Mouse (Mus musculus): ENCODE measurements at regions not wholly inside any gene's neighbourhood (a gene's known extent, or its start where the extent isn't known, plus 50 kb on each side); places are given as distances from the start of the nearest gene placed in this dataset.

DNA sequence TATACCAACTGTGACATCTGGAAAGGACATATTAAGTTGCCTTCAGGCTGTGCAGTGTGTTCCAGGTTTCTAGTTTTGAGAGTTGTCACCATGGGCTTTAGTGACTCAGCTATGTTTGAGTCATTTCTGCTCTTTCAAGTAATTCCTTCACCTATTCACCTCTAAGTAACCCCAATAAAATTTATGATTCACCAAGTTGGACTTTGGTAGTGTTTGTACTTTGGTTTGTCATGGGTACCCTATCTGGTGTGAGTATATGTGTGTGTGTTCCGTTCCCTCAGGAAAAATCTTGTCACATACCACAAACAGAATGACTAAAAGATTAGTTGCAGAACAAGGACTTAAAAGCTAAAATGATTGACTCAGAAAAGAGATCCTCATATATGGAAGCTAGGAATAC, 76.8 kb upstream of the Crbn start:
- in situ Hi-C loops (cut with MboI; ENCODE audit: low sequenced_read_pairs in 2 of 2, unreplicated experiment in 2 of 2), result no loop called here

DNA sequence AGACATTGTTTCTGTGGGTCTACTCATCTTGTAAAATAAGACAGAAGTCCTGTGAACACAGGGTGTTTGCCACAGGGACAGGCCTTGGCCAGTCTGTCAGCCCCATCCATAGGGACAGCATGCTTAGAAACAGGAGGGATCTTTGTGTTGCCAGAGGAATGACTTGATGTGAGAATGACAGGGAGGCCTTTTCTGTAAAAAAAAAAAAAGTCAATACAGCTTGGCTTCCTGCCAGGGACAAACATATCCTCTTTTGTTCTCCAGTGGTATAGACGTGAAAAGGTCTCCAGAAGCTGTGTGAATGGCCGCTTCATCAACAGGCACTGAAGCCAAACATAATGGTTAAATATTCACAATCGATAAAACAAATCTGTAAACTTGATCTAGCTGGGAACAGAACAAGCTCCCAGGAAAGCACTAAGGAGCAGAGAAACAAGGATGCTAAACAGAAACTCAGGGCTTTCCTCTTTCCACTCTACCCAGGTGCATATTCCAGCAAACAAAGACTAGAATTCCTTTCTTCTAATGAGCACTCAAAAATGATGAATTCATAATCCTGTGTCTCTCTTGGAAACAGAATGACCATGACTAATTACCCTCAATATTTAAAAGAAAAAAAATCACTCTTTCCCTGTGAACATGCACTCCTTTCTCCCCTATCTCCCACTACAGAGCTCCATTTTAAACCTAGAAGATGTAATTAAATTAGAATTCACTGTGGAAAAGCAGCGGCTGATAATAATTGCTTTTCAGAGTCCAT, 92.2 kb upstream of the Crbn start:
- no peaks in the 10 kb centered on the region for H3K9me3 ChIP-seq (ENCODE audit: control insufficient read depth, insufficient read depth, low read depth, low read length)
- no peak overlapping the region for H3K4me3 ChIP-seq (ENCODE audit: insufficient read depth in 1 of 2, low read depth in 1 of 2, low read length in 2 of 2, poor library complexity in 1 of 2, severe bottlenecking in 1 of 2)
- in situ Hi-C loops (cut with MboI; ENCODE audit: low sequenced_read_pairs in 2 of 2, unreplicated experiment in 2 of 2), result no loop called here
- no peak overlapping the region for H3K9ac ChIP-seq (ENCODE audit: insufficient read depth, low read depth, low read length, poor library complexity, severe bottlenecking)
- no peaks in the 10 kb centered on the region for H3K4me1 ChIP-seq (ENCODE audit: control insufficient read depth in 2 of 2, insufficient read depth in 2 of 2, low read length in 2 of 2, poor library complexity in 1 of 2)
- DNase-seq (ENCODE audit: low read depth, low spot score), result no peak
- no peak overlapping the region for H3K27ac ChIP-seq (ENCODE audit: insufficient read depth, low read depth, low read length, poor library complexity, severe bottlenecking)
- no peaks in the 10 kb centered on the region for H3K36me3 ChIP-seq (ENCODE audit: control insufficient read depth, insufficient read depth, low read length, poor library complexity, severe bottlenecking)
- TF ChIP-seq ZC3H11A (IDR thresholded peaks at IDR 0.05; ENCODE audit: borderline replicate concordance, low read depth, low read length) (no peak), ZNF384 (IDR thresholded peaks at IDR 0.05; ENCODE audit: low read depth, low read length) (no peak)

More for the DNA sequence above, 76.8 kb upstream of the Crbn start:
- no peaks in the 10 kb centered on the region for H3K36me3 ChIP-seq (ENCODE audit: control insufficient read depth, insufficient read depth, low read length, poor library complexity, severe bottlenecking)
- H3K4me1 ChIP-seq (ENCODE audit: control insufficient read depth in 2 of 2, insufficient read depth in 2 of 2, low read length in 2 of 2, poor library complexity in 1 of 2), result no peaks in the 10 kb centered on the region
- DNase-seq (ENCODE audit: low read depth, low spot score), result no peak
- TF ChIP-seq HCFC1 (IDR thresholded peaks at IDR 0.05; ENCODE audit: borderline replicate concordance, insufficient read depth, low read length) (no peak), ZC3H11A (IDR thresholded peaks at IDR 0.05; ENCODE audit: borderline replicate concordance, low read depth, low read length) (no peak), MAFK (IDR thresholded peaks at IDR 0.05; ENCODE audit: insufficient read depth, low read depth, low read length) (no peak), CHD2 (IDR thresholded peaks at IDR 0.05; ENCODE audit: low read depth, low read length) (no peak), ZNF384 (IDR thresholded peaks at IDR 0.05; ENCODE audit: low read depth, low read length) (no peak)
- no peak overlapping the region for H3K9ac ChIP-seq (ENCODE audit: insufficient read depth, low read depth, low read length, poor library complexity, severe bottlenecking)
- no peaks in the 10 kb centered on the region for H3K9me3 ChIP-seq (ENCODE audit: control insufficient read depth, insufficient read depth, low read depth, low read length)
- no peak overlapping the region for H3K4me3 ChIP-seq (ENCODE audit: insufficient read depth in 1 of 2, low read depth in 1 of 2, low read length in 2 of 2, poor library complexity in 1 of 2, severe bottlenecking in 1 of 2)
- no peak overlapping the region for H3K27ac ChIP-seq (ENCODE audit: insufficient read depth, low read depth, low read length, poor library complexity, severe bottlenecking)

DNA sequence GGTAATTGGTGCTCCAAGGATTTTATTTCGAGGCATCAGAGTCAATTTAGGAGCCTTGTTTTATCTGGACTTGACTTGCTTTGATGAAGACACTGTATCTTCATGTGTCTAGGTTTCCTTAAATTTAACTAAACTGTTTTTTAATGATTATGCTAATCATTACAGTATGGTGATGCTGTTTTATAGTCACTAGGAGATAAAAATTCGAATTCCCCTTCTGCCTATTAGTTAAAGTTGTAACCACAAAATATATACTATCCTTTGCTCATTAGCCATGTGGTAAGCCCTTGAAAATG, 92.7 kb upstream of the Crbn start:
- H3K9ac ChIP-seq (ENCODE audit: insufficient read depth, low read depth, low read length, poor library complexity, severe bottlenecking), result no peak overlapping the region
- TF ChIP-seq ZNF384 (IDR thresholded peaks at IDR 0.05; ENCODE audit: low read depth, low read length) (no peak), HCFC1 (IDR thresholded peaks at IDR 0.05; ENCODE audit: borderline replicate concordance, insufficient read depth, low read length) (no peak), MAFK (IDR thresholded peaks at IDR 0.05; ENCODE audit: insufficient read depth, low read depth, low read length) (no peak), CHD2 (IDR thresholded peaks at IDR 0.05; ENCODE audit: low read depth, low read length) (no peak), ZC3H11A (IDR thresholded peaks at IDR 0.05; ENCODE audit: borderline replicate concordance, low read depth, low read length) (no peak)
- in situ Hi-C loops (cut with MboI; ENCODE audit: low sequenced_read_pairs in 2 of 2, unreplicated experiment in 2 of 2), result no loop called here

DNA sequence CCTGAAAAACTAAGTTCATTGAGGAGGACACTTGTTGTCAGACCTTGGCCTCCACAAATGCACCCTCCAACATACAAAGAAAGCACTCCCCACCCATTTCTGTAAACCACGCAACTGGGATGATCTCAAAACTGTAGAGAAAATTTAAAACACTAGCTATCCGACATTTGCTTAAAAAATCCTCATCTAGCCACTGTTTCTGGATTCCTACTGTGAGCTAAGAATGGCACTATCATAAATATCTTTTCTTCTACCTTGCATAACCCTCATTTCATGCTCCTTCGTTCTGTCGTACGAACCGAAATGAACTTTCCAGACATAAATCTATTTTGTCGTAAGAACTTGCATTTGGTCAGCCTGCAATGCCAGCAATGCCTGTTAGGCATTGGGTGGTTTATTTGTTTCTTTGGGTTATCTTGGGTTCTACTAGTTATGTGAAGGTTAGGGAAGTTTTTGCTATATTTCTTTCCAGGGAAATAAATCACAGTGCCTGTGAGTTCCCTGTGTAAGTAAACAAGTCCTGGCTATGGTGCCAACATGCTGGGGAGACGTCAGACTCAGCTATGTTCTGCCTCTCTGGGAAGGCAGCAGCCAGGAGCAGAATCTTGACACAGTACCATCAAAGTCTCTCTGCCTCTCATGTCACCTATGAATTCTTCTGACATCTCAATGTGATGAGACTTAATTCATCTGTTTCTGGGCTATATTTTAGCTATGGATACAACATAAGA, 104.2 kb upstream of the Crbn start:
- no peak for DNase-seq (ENCODE audit: low read depth, low spot score)
- no peaks in the 10 kb centered on the region for H3K4me1 ChIP-seq (ENCODE audit: control insufficient read depth in 2 of 2, insufficient read depth in 2 of 2, low read length in 2 of 2, poor library complexity in 1 of 2)
- H3K27ac ChIP-seq (ENCODE audit: insufficient read depth, low read depth, low read length, poor library complexity, severe bottlenecking), result no peak overlapping the region
- no peaks in the 10 kb centered on the region for H3K9me3 ChIP-seq (ENCODE audit: control insufficient read depth, insufficient read depth, low read depth, low read length)
- no peak overlapping the region for H3K9ac ChIP-seq (ENCODE audit: insufficient read depth, low read depth, low read length, poor library complexity, severe bottlenecking)
- TF ChIP-seq MAFK (IDR thresholded peaks at IDR 0.05; ENCODE audit: insufficient read depth, low read depth, low read length), result no peak
- no peak for TF ChIP-seq ZNF384 (IDR thresholded peaks at IDR 0.05; ENCODE audit: low read depth, low read length)
- no peak for TF ChIP-seq HCFC1 (IDR thresholded peaks at IDR 0.05; ENCODE audit: borderline replicate concordance, insufficient read depth, low read length)
- TF ChIP-seq ZC3H11A (IDR thresholded peaks at IDR 0.05; ENCODE audit: borderline replicate concordance, low read depth, low read length), result no peak
- TF ChIP-seq CHD2 (IDR thresholded peaks at IDR 0.05; ENCODE audit: low read depth, low read length), result no peak
- no peaks in the 10 kb centered on the region for H3K36me3 ChIP-seq (ENCODE audit: control insufficient read depth, insufficient read depth, low read length, poor library complexity, severe bottlenecking)
- H3K4me3 ChIP-seq (ENCODE audit: insufficient read depth in 1 of 2, low read depth in 1 of 2, low read length in 2 of 2, poor library complexity in 1 of 2, severe bottlenecking in 1 of 2), result no peak overlapping the region
- in situ Hi-C loops (cut with MboI; ENCODE audit: low sequenced_read_pairs in 2 of 2, unreplicated experiment in 2 of 2), result no loop called here

More for the DNA sequence above, 92.7 kb upstream of the Crbn start:
- no peak overlapping the region for H3K27ac ChIP-seq (ENCODE audit: insufficient read depth, low read depth, low read length, poor library complexity, severe bottlenecking)
- no peak overlapping the region for H3K4me3 ChIP-seq (ENCODE audit: insufficient read depth in 1 of 2, low read depth in 1 of 2, low read length in 2 of 2, poor library complexity in 1 of 2, severe bottlenecking in 1 of 2)
- DNase-seq (ENCODE audit: low read depth, low spot score), result no peak
- H3K4me1 ChIP-seq (ENCODE audit: control insufficient read depth in 2 of 2, insufficient read depth in 2 of 2, low read length in 2 of 2, poor library complexity in 1 of 2), result no peaks in the 10 kb centered on the region
- no peaks in the 10 kb centered on the region for H3K9me3 ChIP-seq (ENCODE audit: control insufficient read depth, insufficient read depth, low read depth, low read length)
- H3K36me3 ChIP-seq (ENCODE audit: control insufficient read depth, insufficient read depth, low read length, poor library complexity, severe bottlenecking), result no peaks in the 10 kb centered on the region
